Mouse (Mus musculus) erythroblast, adult 5-6 weeks (primary cell): ENCODE data around the gene Clec12b. TPM values are rescaled to one million over a fixed set of nuclear protein-coding genes. Genes with fewer than 3 reads are reported as not detected.

Experiments used
- total RNA-seq, 2 experiments: library from RNA; stranded (forward) in 1 of 2; stranded (reverse) in 1 of 2; fragments of 150-400 nt in 1 of 2; fragments of 200-764, 138-1000 nt in 1 of 2; gene quantifications; 2 replicates each; pipeline versions ENCODE4 v1.2.3 to v1.2.4; 2015 to 2017; ENCODE audit warnings: low replicate concordance in 2 of 2

Gene Clec12b
- total RNA-seq, 2 experiments from 2014 or later = not detected

Other genes with a start within 250 kb of the Clec12b start
- 4.2 and 9.0 TPM in 2 replicates for gene Clec2d, start 205.3 kb downstream of the Clec12b start, total RNA-seq (2015; ENCODE audit: low replicate concordance)
- gene Clec2d, start 205.3 kb downstream of the Clec12b start, total RNA-seq (2017; ENCODE audit: low replicate concordance) = 37.6 and 44.3 TPM in 2 replicates
- 4.2 and 17.3 TPM in 2 replicates for gene Cd69, start 110.4 kb downstream of the Clec12b start, total RNA-seq (2015; ENCODE audit: low replicate concordance)
- 2.6 and 3.7 TPM in 2 replicates for gene Cd69, start 110.4 kb downstream of the Clec12b start, total RNA-seq (2017; ENCODE audit: low replicate concordance)
- gene 4922502D21Rik, start 54.1 kb downstream of the Clec12b start, total RNA-seq (2015; ENCODE audit: low replicate concordance) = not detected in 2 replicates
- not detected in 2 replicates for gene 4922502D21Rik, start 54.1 kb downstream of the Clec12b start, total RNA-seq (2017; ENCODE audit: low replicate concordance)
- gene Clec12a, start 43.2 kb downstream of the Clec12b start, total RNA-seq (2015; ENCODE audit: low replicate concordance) = 153 and 181 TPM in 2 replicates
- 93.7 and 116 TPM in 2 replicates for gene Clec12a, start 43.2 kb downstream of the Clec12b start, total RNA-seq (2017; ENCODE audit: low replicate concordance)
- gene Clec1b, start 11.4 kb upstream of the Clec12b start, total RNA-seq (2015; ENCODE audit: low replicate concordance) = 8.6 TPM in 1 of 2 replicates, not detected in the other
- gene Clec1b, start 11.4 kb upstream of the Clec12b start, total RNA-seq (2017; ENCODE audit: low replicate concordance) = 0.56 and 4.3 TPM in 2 replicates
- 0.63 TPM in 1 of 2 replicates, not detected in the other for gene Clec9a, start 23.0 kb upstream of the Clec12b start, total RNA-seq (2015; ENCODE audit: low replicate concordance)
- 2.0 and 6.6 TPM in 2 replicates for gene Clec9a, start 23.0 kb upstream of the Clec12b start, total RNA-seq (2017; ENCODE audit: low replicate concordance)
- gene Clec1a, start 66.1 kb upstream of the Clec12b start, total RNA-seq (2015; ENCODE audit: low replicate concordance) = not detected in 2 replicates
- 0.17 and 1.1 TPM in 2 replicates for gene Clec1a, start 66.1 kb upstream of the Clec12b start, total RNA-seq (2017; ENCODE audit: low replicate concordance)
- gene Olr1, start 121.3 kb upstream of the Clec12b start, total RNA-seq (2015; ENCODE audit: low replicate concordance) = 6.9 and 13.8 TPM in 2 replicates
- gene Olr1, start 121.3 kb upstream of the Clec12b start, total RNA-seq (2017; ENCODE audit: low replicate concordance) = 10.0 and 12.6 TPM in 2 replicates
- gene Tmem52b, start 126.7 kb upstream of the Clec12b start, total RNA-seq (2015; ENCODE audit: low replicate concordance) = not detected in 2 replicates
- gene Tmem52b, start 126.7 kb upstream of the Clec12b start, total RNA-seq (2017; ENCODE audit: low replicate concordance) = not detected in 2 replicates
- 14.0 and 22.6 TPM in 2 replicates for gene Gabarapl1, start 147.3 kb upstream of the Clec12b start, total RNA-seq (2015; ENCODE audit: low replicate concordance)
- 31.4 and 36.7 TPM in 2 replicates for gene Gabarapl1, start 147.3 kb upstream of the Clec12b start, total RNA-seq (2017; ENCODE audit: low replicate concordance)
- gene Klre1, start 192.0 kb upstream of the Clec12b start, total RNA-seq (2015; ENCODE audit: low replicate concordance) = not detected in 2 replicates
- 1.1 TPM in 1 of 2 replicates, not detected in the other for gene Klre1, start 192.0 kb upstream of the Clec12b start, total RNA-seq (2017; ENCODE audit: low replicate concordance)
- gene Klrd1, start 205.9 kb upstream of the Clec12b start, total RNA-seq (2015; ENCODE audit: low replicate concordance) = not detected in 2 replicates
- gene Klrd1, start 205.9 kb upstream of the Clec12b start, total RNA-seq (2017; ENCODE audit: low replicate concordance) = 2.4 TPM in 1 of 2 replicates, not detected in the other
- 1.7 and 2.9 TPM in 2 replicates for gene Klrk1, start 238.0 kb upstream of the Clec12b start, total RNA-seq (2015; ENCODE audit: low replicate concordance)
- gene Klrk1, start 238.0 kb upstream of the Clec12b start, total RNA-seq (2017; ENCODE audit: low replicate concordance) = 3.4 and 6.6 TPM in 2 replicates